In the genomic region with DNA sequence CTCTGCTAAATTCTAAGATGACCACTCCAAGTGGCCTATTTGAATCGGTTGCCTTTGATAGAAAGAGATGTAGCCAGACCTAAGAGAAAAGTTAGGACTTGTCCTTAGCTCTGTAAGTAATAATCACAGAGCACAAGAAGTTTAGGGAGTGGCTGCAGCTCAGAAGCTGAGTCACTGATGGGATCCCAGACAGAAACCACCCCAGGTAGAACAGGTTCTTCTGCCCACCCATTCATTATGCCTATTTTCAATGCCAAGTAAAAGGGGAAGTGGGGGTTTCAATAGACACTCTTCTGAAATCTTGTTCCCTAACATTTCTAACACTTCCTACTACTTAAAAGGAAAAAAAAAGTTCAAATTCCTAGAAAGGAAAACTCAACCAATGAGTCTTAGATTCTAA, we compare ENCODE assay signal across 21 mouse cellular contexts. TPM values are rescaled to one million over a fixed set of nuclear protein-coding genes. Genes with fewer than 3 reads are reported as not detected.
DNase-seq lines count a peak whose midpoint lies in the region; ATAC-seq lines count a peak whose summit lies in the region.
"Had no signal": no experiment of that assay in that cellular context is flagged by ENCODE, and none has a peak within 500 bp of the region (broad histone marks: within the 10 kb centered on the region; RNA-seq: fewer than 3 reads in every experiment).

No protein-coding gene starts in this region.

- H3K27ac ChIP-seq in kidney, embryonic 15.5 days = 0 out of 2 replicates have a peak overlapping the region, but pooled peaks have one; percentile 23
- H3K27ac ChIP-seq in kidney, embryonic 14.5 days (ENCODE audit: low read depth, low read length) = no peak overlapping the region
- H3K27ac ChIP-seq in stomach, embryonic 14.5 days (ENCODE audit: low read length) = peak overlapping the region; percentile 63; the same call in 1 of the 2 replicates
- H3K27ac ChIP-seq: heart, embryonic 13.5 days; hindbrain, postnatal 0 days; limb, embryonic 12.5 days; macrophage had no signal

- 86% methylated on average over 1 of the region's 1 CpGs for WGBS in kidney, embryonic 15.5 days
- 77% methylated on average over 1 of the region's 1 CpGs for whole genome bisulfite sequencing in kidney, embryonic 14.5 days
- WGBS in stomach, embryonic 14.5 days = 73% methylated on average over 1 of the region's 1 CpGs

- H3K4me1 ChIP-seq in kidney, embryonic 15.5 days = peaks cover 16% of the 10 kb centered on the region; the same call in 1 of the 2 replicates
- peaks cover 4% of the 10 kb centered on the region; the same call in 1 of the 2 replicates for H3K4me1 ChIP-seq in kidney, embryonic 14.5 days (ENCODE audit: control insufficient read depth, insufficient read depth, low read length)
- 0 out of 2 replicates have a peak, but pooled peaks cover 4% of the 10 kb centered on the region for H3K4me1 ChIP-seq in stomach, embryonic 14.5 days (ENCODE audit: control insufficient read depth, insufficient read depth, low read length)

- no peak overlapping the region for H3K4me2 ChIP-seq in kidney, embryonic 15.5 days
- H3K4me2 ChIP-seq in kidney, embryonic 14.5 days (replicated peaks; ENCODE audit: low read depth, low read length) = no peak overlapping the region
- no peak overlapping the region for H3K4me2 ChIP-seq in stomach, embryonic 14.5 days (replicated peaks; ENCODE audit: low read depth, low read length)
- H3K4me2 ChIP-seq: heart, embryonic 13.5 days; limb, embryonic 12.5 days; lung, embryonic 14.5 days had no signal

- no peak overlapping the region for H3K9ac ChIP-seq in kidney, embryonic 15.5 days
- no peak overlapping the region for H3K9ac ChIP-seq in kidney, embryonic 14.5 days (ENCODE audit: low read depth, low read length)
- H3K9ac ChIP-seq in stomach, embryonic 14.5 days (replicated peaks; ENCODE audit: low read depth, low read length) = no peak overlapping the region
- H3K9ac ChIP-seq: heart, embryonic 13.5 days; limb, embryonic 12.5 days; lung, embryonic 14.5 days had no signal

- intact Hi-C loops in left cerebral cortex, postnatal 25 days (cut with DNase I) = no loop called here

- peaks cover 72% of the 10 kb centered on the region for H3K36me3 ChIP-seq in kidney, embryonic 15.5 days
- peaks cover 48% of the 10 kb centered on the region for H3K36me3 ChIP-seq in kidney, embryonic 14.5 days (ENCODE audit: control insufficient read depth, insufficient read depth, low read length)
- H3K36me3 ChIP-seq in stomach, embryonic 14.5 days (ENCODE audit: control insufficient read depth, insufficient read depth, low read length) = peaks cover 40% of the 10 kb centered on the region

- H3K4me3 ChIP-seq in kidney, embryonic 15.5 days (replicated peaks) = no peak overlapping the region
- H3K4me3 ChIP-seq in kidney, embryonic 14.5 days (ENCODE audit: low read length) = no peak overlapping the region
- no peak overlapping the region for H3K4me3 ChIP-seq in stomach, embryonic 14.5 days (ENCODE audit: low read depth, low read length)
- H3K4me3 ChIP-seq: heart, embryonic 13.5 days; limb, embryonic 12.5 days had no signal

- H3K9me3 ChIP-seq in kidney, embryonic 15.5 days (replicated peaks) = no peaks in the 10 kb centered on the region
- H3K9me3 ChIP-seq in kidney, embryonic 14.5 days (ENCODE audit: control insufficient read depth, low read length) = no peaks in the 10 kb centered on the region
- H3K9me3 ChIP-seq in stomach, embryonic 14.5 days (ENCODE audit: control insufficient read depth, low read depth, low read length) = no peaks in the 10 kb centered on the region
- H3K9me3 ChIP-seq: heart, embryonic 13.5 days; limb, embryonic 12.5 days had no signal

- H3K27me3 ChIP-seq in kidney, embryonic 15.5 days = no peaks in the 10 kb centered on the region
- no peaks in the 10 kb centered on the region for H3K27me3 ChIP-seq in kidney, embryonic 14.5 days (ENCODE audit: control insufficient read depth, insufficient read depth, low read length)
- H3K27me3 ChIP-seq in stomach, embryonic 14.5 days (ENCODE audit: control insufficient read depth, insufficient read depth, low read length) = no peaks in the 10 kb centered on the region
- H3K27me3 ChIP-seq: heart, embryonic 13.5 days; limb, embryonic 12.5 days; Patski had no signal

- ATAC-seq in kidney, embryonic 15.5 days (replicated peaks; ENCODE audit: low FRiP score) = no peak
- ATAC-seq in kidney, embryonic 14.5 days (ENCODE audit: low FRiP score, low TSS enrichment) = no peak
- peak; percentile 67 for ATAC-seq in erythroid progenitor cell, adult 5-6 weeks (replicated peaks; ENCODE audit: low FRiP score, poor library complexity, severe bottlenecking)
- 0 out of 2 replicates have a peak, but pooled peaks have one; percentile 23 for ATAC-seq in stomach, embryonic 14.5 days (ENCODE audit: insufficient number of reproducible peaks, insufficient read depth, low FRiP score, low read depth)
- ATAC-seq: forebrain, embryonic 14.5 days; hindbrain, postnatal 0 days; Patski had no signal

- DNase-seq in A20 (ENCODE audit: low read depth, low spot score) = peak; percentile 56
- no peak for DNase-seq in left cerebral cortex, postnatal 25 days (ENCODE audit: low spot score in 2 of 2)
- no peak for DNase-seq in heart, postnatal 4 days
- DNase-seq: adrenal gland, postnatal 36 days; B cell, adult 2 months; cerebellum, adult 8-10 months; heart, postnatal 36 days; lung, embryonic 14.5 days; midbrain, embryonic 14.5 days; retina, postnatal 1 day had no signal

RNA-seq across cellular contexts. Expression of a gene that starts 9.7 kb away (rescaled TPM):
- 29.8 and 30.2 TPM in 2 replicates for polyA plus RNA-seq in kidney, embryonic 15.5 days (2015; fragmentation: Nextera tagmentation; extraction: Ambion mirVana)
- polyA plus RNA-seq in kidney, embryonic 14.5 days (2014; fragmentation: Nextera tagmentation; extraction: Ambion mirVana) = 41.0 and 48.8 TPM in 2 replicates
- 67.0 and 77.5 TPM in 2 replicates for total RNA-seq in erythroid progenitor cell, adult 5-6 weeks (2015; ENCODE audit: low replicate concordance)
- total RNA-seq in erythroid progenitor cell, adult 5-6 weeks (2017; ENCODE audit: low replicate concordance) = 83.7 and 85.0 TPM in 2 replicates
- polyA plus RNA-seq in stomach, embryonic 14.5 days (2014; fragmentation: Nextera tagmentation; extraction: Ambion mirVana) = 35.9 and 36.5 TPM in 2 replicates
- 10 to 100 TPM; 45.2 to 50.6 TPM for total RNA-seq in left cerebral cortex, postnatal 25 days (2021)
- total RNA-seq in heart, postnatal 4 days (2021) = 10 to 100 TPM; 73.9 to 74.2 TPM

RNA-seq across cellular contexts. Expression of a gene that starts 21.9 kb away (rescaled TPM):
- polyA plus RNA-seq in kidney, embryonic 15.5 days (2015; fragmentation: Nextera tagmentation; extraction: Ambion mirVana) = 29.1 and 31.6 TPM in 2 replicates
- polyA plus RNA-seq in kidney, embryonic 14.5 days (2014; fragmentation: Nextera tagmentation; extraction: Ambion mirVana) = 33.2 and 34.5 TPM in 2 replicates
- 67.4 and 70.0 TPM in 2 replicates for total RNA-seq in erythroid progenitor cell, adult 5-6 weeks (2015; ENCODE audit: low replicate concordance)
- total RNA-seq in erythroid progenitor cell, adult 5-6 weeks (2017; ENCODE audit: low replicate concordance) = 26.2 and 54.4 TPM in 2 replicates
- polyA plus RNA-seq in stomach, embryonic 14.5 days (2014; fragmentation: Nextera tagmentation; extraction: Ambion mirVana) = 26.7 and 28.9 TPM in 2 replicates
- 1 to 10 TPM; 8.4 to 9.3 TPM for total RNA-seq in left cerebral cortex, postnatal 25 days (2021)
- total RNA-seq in heart, postnatal 4 days (2021) = 1 to 10 TPM; 7.4 to 7.9 TPM

RNA-seq across cellular contexts. Expression of a gene that starts 26.4 kb away (rescaled TPM):
- polyA plus RNA-seq in kidney, embryonic 15.5 days (2015; fragmentation: Nextera tagmentation; extraction: Ambion mirVana) = 174 and 179 TPM in 2 replicates
- 145 and 163 TPM in 2 replicates for polyA plus RNA-seq in kidney, embryonic 14.5 days (2014; fragmentation: Nextera tagmentation; extraction: Ambion mirVana)
- total RNA-seq in erythroid progenitor cell, adult 5-6 weeks (2015; ENCODE audit: low replicate concordance) = 52.4 and 74.6 TPM in 2 replicates
- 42.6 and 43.2 TPM in 2 replicates for total RNA-seq in erythroid progenitor cell, adult 5-6 weeks (2017; ENCODE audit: low replicate concordance)
- polyA plus RNA-seq in stomach, embryonic 14.5 days (2014; fragmentation: Nextera tagmentation; extraction: Ambion mirVana) = 119 and 130 TPM in 2 replicates
- 100 to 1,000 TPM; 225 to 235 TPM for total RNA-seq in left cerebral cortex, postnatal 25 days (2021)
- 100 to 1,000 TPM; 105 to 107 TPM for total RNA-seq in heart, postnatal 4 days (2021)

RNA-seq across cellular contexts. Expression of a gene that starts 27.1 kb away (rescaled TPM):
- polyA plus RNA-seq in kidney, embryonic 15.5 days (2015; fragmentation: Nextera tagmentation; extraction: Ambion mirVana) = 41.3 and 44.4 TPM in 2 replicates
- polyA plus RNA-seq in kidney, embryonic 14.5 days (2014; fragmentation: Nextera tagmentation; extraction: Ambion mirVana) = 48.5 and 50.5 TPM in 2 replicates
- total RNA-seq in erythroid progenitor cell, adult 5-6 weeks (2015; ENCODE audit: low replicate concordance) = 29.3 and 36.0 TPM in 2 replicates
- total RNA-seq in erythroid progenitor cell, adult 5-6 weeks (2017; ENCODE audit: low replicate concordance) = 42.9 and 47.5 TPM in 2 replicates
- 38.3 and 38.6 TPM in 2 replicates for polyA plus RNA-seq in stomach, embryonic 14.5 days (2014; fragmentation: Nextera tagmentation; extraction: Ambion mirVana)
- total RNA-seq in left cerebral cortex, postnatal 25 days (2021) = 10 to 100 TPM; 30.4 to 32.0 TPM
- 10 to 100 TPM; 18.9 to 20.2 TPM for total RNA-seq in heart, postnatal 4 days (2021)

RNA-seq across cellular contexts. Expression of a gene that starts 27.5 kb away (rescaled TPM):
- polyA plus RNA-seq in kidney, embryonic 15.5 days (2015; fragmentation: Nextera tagmentation; extraction: Ambion mirVana) = not detected in 2 replicates
- not detected in 2 replicates for polyA plus RNA-seq in kidney, embryonic 14.5 days (2014; fragmentation: Nextera tagmentation; extraction: Ambion mirVana)
- not detected in 2 replicates for total RNA-seq in erythroid progenitor cell, adult 5-6 weeks (2015; ENCODE audit: low replicate concordance)
- 1.1 TPM in 1 of 2 replicates, not detected in the other for total RNA-seq in erythroid progenitor cell, adult 5-6 weeks (2017; ENCODE audit: low replicate concordance)
- polyA plus RNA-seq in stomach, embryonic 14.5 days (2014; fragmentation: Nextera tagmentation; extraction: Ambion mirVana) = not detected in 2 replicates
- total RNA-seq in left cerebral cortex, postnatal 25 days (2021) = 1 to 10 TPM; 7.7 to 10.0 TPM
- total RNA-seq in heart, postnatal 4 days (2021) = 10 to 100 TPM; 15.3 to 22.6 TPM
- total RNA-seq: adrenal gland, postnatal 36 days; hindbrain, postnatal 0 days had no signal
- polyA plus RNA-seq: forebrain, embryonic 14.5 days; heart, embryonic 13.5 days; hindbrain, postnatal 0 days; kidney, embryonic 16.5 days; limb, embryonic 12.5 days; lung, embryonic 14.5 days; macrophage; midbrain, embryonic 14.5 days; Patski had no signal

Comparison
In these comparisons a context has a peak if more than half of its experiments do, and no peak if none do; other contexts are left out.
1. ATAC-seq: peak in erythroid progenitor cell, adult 5-6 weeks (single experiment) and stomach, embryonic 14.5 days (single experiment); none in kidney, embryonic 15.5 days (single experiment) and kidney, embryonic 14.5 days (single experiment).